Mouse (Mus musculus) hindbrain, embryonic 14.5 days (tissue): ENCODE data around the gene Tmem102. TPM values are rescaled to one million over a fixed set of nuclear protein-coding genes. Genes with fewer than 3 reads are reported as not detected.

Experiments
- ATAC-seq: fragments of 200-750 bp; cut with Nextera tagmentation; 2 replicates; pipeline ENCODE4 v1.8.0; 2017; ENCODE audit warnings: moderate number of reproducible peaks, mild to moderate bottlenecking, moderate TSS enrichment, moderate library complexity; ENCODE audit not compliant: low FRiP score
- DNase-seq: peaks from one replicate; pipeline ENCODE4 v3.0.0-alpha.2; 2015; ENCODE audit warnings: low spot score
- H3K27ac ChIP-seq: fragments of 300-500 bp; sonication (generic); 2 replicates; pipeline ENCODE4 v1.5.1; 2014; ENCODE audit warnings: mild to moderate bottlenecking, moderate library complexity
- H3K27me3 ChIP-seq: fragments of 300-500 bp; sonication (generic); 2 replicates; pipeline ENCODE4 v1.6.1; 2014; ENCODE audit warnings: mild to moderate bottlenecking, low read length, mixed read lengths; ENCODE audit not compliant: control insufficient read depth, insufficient read depth
- H3K36me3 ChIP-seq: fragments of 300-500 bp; sonication (generic); replicated peaks from 2 replicates; pipeline ENCODE4 v1.6.1; 2014; ENCODE audit not compliant: control insufficient read depth, insufficient read depth
- H3K4me1 ChIP-seq: fragments of 300-500 bp; sonication (generic); replicated peaks from 2 replicates; pipeline ENCODE4 v1.6.1; 2014; ENCODE audit warnings: antibody characterized with exemption, low read length, mixed read lengths; ENCODE audit not compliant: control insufficient read depth, insufficient read depth
- H3K4me2 ChIP-seq: fragments of 300-500 bp; sonication (generic); replicated peaks from 2 replicates; pipeline ENCODE4 v1.6.1; 2014; ENCODE audit warnings: mild to moderate bottlenecking, moderate library complexity
- H3K4me3 ChIP-seq: fragments of 300-500 bp; sonication (generic); replicated peaks from 2 replicates; pipeline ENCODE4 v1.5.1; 2014; ENCODE audit warnings: mild to moderate bottlenecking, low read length
- H3K9ac ChIP-seq: fragments of 300-500 bp; sonication (generic); 2 replicates; pipeline ENCODE4 v1.6.1; 2014
- H3K9me3 ChIP-seq: fragments of 300-500 bp; sonication (generic); 2 replicates; pipeline ENCODE4 v1.6.1; 2016; ENCODE audit warnings: low read length; ENCODE audit not compliant: control insufficient read depth
- WGBS: fragments of 180-500 bp; shearing (Covaris S2); extraction: QIAGEN DNeasy Blood & Tissue Kit; methylation state at CpG from one replicate; pipeline ENCODE4 v1.1.7; 2014; 5-methylcytosine and 5-hydroxymethylcytosine counted together
- polyA plus RNA-seq: library from polyadenylated mRNA; unstranded; fragments of >200 nt; fragmentation: Nextera tagmentation; extraction: Ambion mirVana; gene quantifications from 2 replicates; pipeline ENCODE4 v1.2.1, GENCODE M21; 2014

Tmem102 gene
- polyA plus RNA-seq: 0.90 and 1.9 TPM in 2 replicates

GRCm38 (mm10) chr11:69804972-69805909 lies at the start of gene Tmem102:
Gene Tmem102 (minus strand): TSS chr11:69805624.
- 0 out of 2 replicates have a peak within 1 kb of the TSS, but pooled peaks have one; percentile 4 for H3K9ac ChIP-seq
- peaks cover 27% of the 10 kb centered on the region for H3K4me1 ChIP-seq
- H3K27me3 ChIP-seq: peaks cover 21% of the 10 kb centered on the region
- 5% methylated on average over 29 of the region's 29 CpGs for WGBS
- H3K36me3 ChIP-seq: no peaks in the 10 kb centered on the region
- H3K4me3 ChIP-seq: no peak within 1 kb of the TSS
- no peak for ATAC-seq
- peak within 1 kb of the TSS; percentile 88 for H3K4me2 ChIP-seq
- H3K9me3 ChIP-seq: no peaks in the 10 kb centered on the region
- DNase-seq: no peak
- H3K27ac ChIP-seq: no peak within 1 kb of the TSS

DNA sequence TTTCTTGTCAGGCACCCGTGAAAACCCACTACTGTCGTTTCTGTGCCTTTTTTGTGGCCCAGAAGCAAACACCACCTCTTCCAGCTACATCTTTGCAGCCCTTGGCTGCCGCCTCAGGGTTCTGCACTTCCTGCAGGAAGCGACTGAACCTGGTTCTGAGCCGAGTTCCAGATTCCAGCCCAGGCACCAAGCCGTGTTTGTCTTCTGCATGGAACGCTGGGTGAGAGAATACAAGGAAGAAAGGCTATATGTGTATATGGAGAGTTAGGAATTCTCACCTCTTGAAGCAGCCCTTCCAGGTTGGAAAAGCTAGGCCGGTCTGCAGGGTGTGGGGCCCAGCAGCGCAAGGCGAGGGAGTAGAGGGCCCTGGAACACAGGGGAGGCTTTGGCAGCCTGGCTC lies 49.3 kb upstream of the Tmem102 start:
- H3K9ac ChIP-seq: no peak overlapping the region

DNA sequence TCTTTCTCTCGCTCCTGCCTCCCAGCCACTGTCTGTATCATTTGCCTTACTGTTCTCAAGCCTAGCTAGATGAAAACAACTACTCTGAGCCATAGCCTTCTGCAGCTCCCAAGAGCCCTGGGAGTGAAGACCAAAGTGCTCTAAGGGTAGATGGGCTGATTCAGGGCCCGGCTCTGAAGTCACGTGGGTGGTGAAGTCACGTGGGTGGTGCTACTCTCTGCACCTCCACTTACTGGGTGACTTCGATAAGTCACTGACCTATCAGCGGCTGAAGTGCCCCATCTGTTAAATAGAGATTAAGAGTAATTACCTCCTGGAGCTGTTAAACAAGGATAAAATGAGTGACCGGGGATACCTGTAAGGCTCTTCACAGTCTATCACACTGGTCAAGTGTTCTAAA lies 48.6 kb upstream of the Tmem102 start:
- no peak for DNase-seq
- Histone ChIP-seq H3K4me2 (no peak overlapping the region), H3K27me3 (peaks cover 16% of the 10 kb centered on the region), H3K36me3 (peaks cover 27% of the 10 kb centered on the region), H3K9me3 (no peaks in the 10 kb centered on the region), H3K4me1 (no peaks in the 10 kb centered on the region), H3K9ac (no peak overlapping the region), H3K4me3 (no peak overlapping the region), H3K27ac (no peak overlapping the region)
- 74% methylated on average over 7 of the region's 7 CpGs for WGBS
- no peak for ATAC-seq

More for the DNA sequence above, 49.3 kb upstream of the Tmem102 start:
- no peak for ATAC-seq
- H3K36me3 ChIP-seq: peaks cover 20% of the 10 kb centered on the region
- H3K4me3 ChIP-seq: no peak overlapping the region
- no peak for DNase-seq
- no peak overlapping the region for H3K27ac ChIP-seq
- H3K9me3 ChIP-seq: no peaks in the 10 kb centered on the region
- no peaks in the 10 kb centered on the region for H3K4me1 ChIP-seq
- peaks cover 20% of the 10 kb centered on the region for H3K27me3 ChIP-seq
- 88% methylated on average over 10 of the region's 10 CpGs for WGBS
- H3K4me2 ChIP-seq: no peak overlapping the region

DNA sequence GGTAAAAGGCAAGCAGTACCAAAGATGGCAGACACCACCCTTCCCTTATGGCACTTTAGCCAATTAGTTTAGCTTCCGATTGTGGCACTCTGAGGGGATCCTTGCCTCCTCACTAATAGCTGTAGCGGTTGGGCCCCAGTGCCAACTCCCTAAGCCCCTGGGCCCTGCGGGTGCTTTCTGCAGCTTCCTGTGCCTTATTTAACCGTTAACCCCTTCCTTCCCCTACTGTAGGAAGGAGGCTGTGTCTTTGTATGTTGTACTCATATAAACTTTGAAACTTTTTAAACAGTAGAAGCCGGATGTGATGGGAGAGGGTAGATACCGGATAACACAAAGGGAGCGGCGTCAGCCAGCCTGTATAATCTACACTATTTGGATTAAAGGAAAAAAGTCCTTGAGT lies 45.3 kb upstream of the Tmem102 start:
- 73% methylated on average over 8 of the region's 8 CpGs for WGBS
- Histone ChIP-seq H3K4me2 (no peak overlapping the region), H3K36me3 (peaks cover 40% of the 10 kb centered on the region), H3K4me1 (peaks cover 18% of the 10 kb centered on the region), H3K4me3 (no peak overlapping the region), H3K9me3 (no peaks in the 10 kb centered on the region), H3K9ac (no peak overlapping the region), H3K27me3 (no peaks in the 10 kb centered on the region), H3K27ac (no peak overlapping the region)
- no peak for DNase-seq
- no peak for ATAC-seq

- H3K36me3 ChIP-seq: peaks cover 40% of the 10 kb centered on the region
- no peak overlapping the region for H3K9ac ChIP-seq
- 92% methylated on average over 15 of the region's 15 CpGs for WGBS
- no peak overlapping the region for H3K4me3 ChIP-seq
- H3K27ac ChIP-seq: no peak overlapping the region
- no peak overlapping the region for H3K4me2 ChIP-seq
- ATAC-seq (no peak), DNase-seq (no peak)
- H3K4me1 ChIP-seq: peaks cover 24% of the 10 kb centered on the region
- H3K9me3 ChIP-seq: no peaks in the 10 kb centered on the region
- H3K27me3 ChIP-seq: no peaks in the 10 kb centered on the region
Observed at GRCm38 (mm10) chr11:69849884-69850283, 44.5 kb upstream of the Tmem102 start.

DNA sequence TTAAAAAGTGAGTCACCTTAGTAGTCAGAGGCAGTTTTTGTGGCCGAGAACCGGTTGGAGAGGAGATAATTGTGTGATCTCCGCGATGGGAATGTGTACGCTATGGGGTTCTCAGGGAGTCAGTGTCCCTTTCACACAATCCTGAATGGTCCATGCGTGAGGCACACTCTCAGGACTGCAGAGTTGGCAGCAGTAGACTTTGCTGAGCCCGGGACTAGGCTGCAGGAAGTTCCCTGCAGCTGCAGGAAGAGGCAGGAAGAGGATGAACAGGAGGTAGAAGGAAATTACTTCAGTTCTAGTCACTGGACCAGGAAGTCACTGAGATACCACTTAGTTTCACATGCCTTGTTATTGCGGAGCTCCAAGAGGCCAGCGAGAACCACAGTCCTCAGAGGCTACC lies 43.7 kb upstream of the Tmem102 start:
- WGBS: 94% methylated on average over 9 of the region's 9 CpGs
- Histone ChIP-seq H3K4me2 (no peak overlapping the region), H3K4me3 (no peak overlapping the region), H3K9ac (no peak overlapping the region), H3K27ac (no peak overlapping the region), H3K9me3 (no peaks in the 10 kb centered on the region), H3K4me1 (peaks cover 24% of the 10 kb centered on the region), H3K27me3 (no peaks in the 10 kb centered on the region), H3K36me3 (peaks cover 40% of the 10 kb centered on the region)
- no peak for ATAC-seq
- no peak for DNase-seq

DNA sequence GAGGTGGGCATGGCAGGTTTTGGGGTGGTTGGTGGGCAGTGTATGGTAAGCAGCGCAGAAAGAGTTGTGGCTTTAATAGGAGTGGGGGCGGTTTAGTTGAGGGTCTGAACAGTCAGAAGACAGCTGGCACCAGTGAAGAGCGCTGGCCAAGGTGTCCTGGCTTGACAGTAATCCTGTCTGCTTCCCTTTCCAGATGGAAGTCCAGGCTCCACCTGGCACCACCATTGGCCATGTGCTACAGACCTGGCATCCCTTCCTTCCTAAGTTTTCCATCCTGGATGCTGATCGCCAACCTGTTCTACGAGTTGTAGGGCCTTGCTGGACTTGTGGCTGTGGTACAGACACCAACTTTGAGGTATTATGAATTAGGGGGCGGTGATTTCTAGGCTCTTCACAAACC lies 42.6 kb upstream of the Tmem102 start:
- Histone ChIP-seq H3K9ac (peak overlapping the region; percentile 77; the same call in 1 of the 2 replicates), H3K27me3 (no peaks in the 10 kb centered on the region)

GRCm38 (mm10) chr11:69846738-69847688 lies 41.6 kb upstream of the Tmem102 start:
- Histone ChIP-seq H3K27ac (peak overlapping the region; percentile 93), H3K4me3 (peak overlapping the region; percentile 60), H3K27me3 (no peaks in the 10 kb centered on the region), H3K9ac (peak overlapping the region; percentile 77), H3K4me2 (peak overlapping the region; percentile 86), H3K4me1 (peaks cover 24% of the 10 kb centered on the region), H3K9me3 (no peaks in the 10 kb centered on the region), H3K36me3 (peaks cover 40% of the 10 kb centered on the region)
- no peak for DNase-seq
- WGBS: 11% methylated on average over 37 of the region's 37 CpGs
- ATAC-seq: peak; percentile 54

More for the DNA sequence above, 42.6 kb upstream of the Tmem102 start:
- no peak for DNase-seq
- H3K27ac ChIP-seq: no peak overlapping the region
- H3K4me1 ChIP-seq: peaks cover 24% of the 10 kb centered on the region
- no peaks in the 10 kb centered on the region for H3K9me3 ChIP-seq
- ATAC-seq: no peak
- H3K4me3 ChIP-seq: peak overlapping the region; percentile 60
- 92% methylated on average over 6 of the region's 6 CpGs for WGBS
- H3K36me3 ChIP-seq: peaks cover 40% of the 10 kb centered on the region
- H3K4me2 ChIP-seq: peak overlapping the region; percentile 86
